ENCODE assay signal across 8 mouse cellular contexts in genomic region chr11:105589877-105590641, GRCm38 (mm10). TPM values are rescaled to one million over a fixed set of nuclear protein-coding genes. Genes with fewer than 3 reads are reported as not detected.
DNase-seq lines count a peak whose midpoint lies in the region; ATAC-seq lines count a peak whose summit lies in the region.

Gene Tanc2, plus strand, starts transcription at chr11:105589986.

- DNase-seq in embryo, embryonic 10 days (ENCODE audit: low spot score), result peak; percentile 55
- no peak for DNase-seq in embryo, embryonic 11 days
- DNase-seq in cerebellum, adult 9-10 months, result peak; percentile 29
- peak; percentile 18 to 32 for DNase-seq in frontal cortex, postnatal 25 days (ENCODE audit: low spot score in 2 of 2)
- DNase-seq in left cerebral cortex, adult 11 months (ENCODE audit: low spot score), result peak; percentile 33
- DNase-seq in lung, postnatal 25 days (ENCODE audit: low spot score), result peak; percentile 15
- DNase-seq in skeletal muscle tissue, adult 2 months (ENCODE audit: low read depth, low spot score), result peak; percentile 9

- ATAC-seq in hindbrain, embryonic 12.5 days (ENCODE audit: low FRiP score), result peak; percentile 84

- peak within 1 kb of the TSS; percentile 88 for H3K4me3 ChIP-seq in hindbrain, embryonic 12.5 days

- H3K27me3 ChIP-seq in hindbrain, embryonic 12.5 days, result no peaks in the 10 kb centered on the region

- peak within 1 kb of the TSS; percentile 98 for H3K27ac ChIP-seq in hindbrain, embryonic 12.5 days

- H3K4me1 ChIP-seq in hindbrain, embryonic 12.5 days, result no peaks in the 10 kb centered on the region

- no peaks in the 10 kb centered on the region for H3K36me3 ChIP-seq in hindbrain, embryonic 12.5 days

- H3K9ac ChIP-seq in hindbrain, embryonic 12.5 days, result peak within 1 kb of the TSS; percentile 98

- peak within 1 kb of the TSS; percentile 78 for H3K4me2 ChIP-seq in hindbrain, embryonic 12.5 days (replicated peaks)

- H3K9me3 ChIP-seq in hindbrain, embryonic 12.5 days (replicated peaks), result no peaks in the 10 kb centered on the region

- WGBS in hindbrain, embryonic 12.5 days, result under 1% methylated on average over 66 of the region's 87 CpGs

RNA-seq across cellular contexts. Expression of gene Tanc2, which starts in this region (rescaled TPM):
- polyA plus RNA-seq in hindbrain, embryonic 12.5 days (2016; fragmentation: Nextera tagmentation; extraction: Ambion mirVana), result 25.9 and 26.0 TPM in 2 replicates
